Mouse (Mus musculus): ENCODE data around the gene Adamts17. TPM values are rescaled to one million over a fixed set of nuclear protein-coding genes. Genes with fewer than 3 reads are reported as not detected.

Adamts17 gene
- total RNA-seq (2014; rRNA removed; ENCODE audit: low replicate concordance) (6.5 and 9.0 TPM in 2 replicates), polyA plus RNA-seq (2015; fragmentation: Nextera tagmentation; extraction: Ambion mirVana) (1.9 and 2.9 TPM in 2 replicates)

DNA sequence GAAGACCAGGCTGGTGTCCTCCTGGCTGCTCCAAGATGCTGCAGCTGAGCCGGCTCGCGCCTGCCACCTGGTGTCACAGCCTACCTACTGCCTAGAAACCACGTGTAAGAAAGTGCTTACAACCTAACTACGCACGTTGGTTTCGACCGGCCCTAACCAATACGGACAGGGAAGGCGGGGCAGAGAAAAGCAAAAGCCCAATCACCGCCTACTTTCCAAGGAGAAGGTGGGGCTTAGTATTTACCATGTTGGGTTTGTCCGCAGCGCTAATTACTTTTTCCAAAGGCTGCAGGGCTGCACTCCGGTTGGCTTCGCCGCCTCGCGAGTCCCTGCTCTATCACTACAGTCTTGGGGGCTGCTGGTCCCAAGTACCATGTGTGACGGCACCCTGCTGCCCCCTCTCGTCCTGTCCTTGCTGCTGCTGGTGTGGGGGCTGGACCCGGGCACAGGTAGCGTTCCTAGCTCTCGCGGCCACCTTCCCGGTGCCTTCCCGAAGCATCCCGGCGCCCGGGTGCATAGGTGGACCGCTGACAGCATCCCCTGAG is at the start of gene Adamts17:
Adamts17 (plus strand) TSS at position 273 of the 545 bp plus-strand sequence.
- peaks cover 12% of the 10 kb centered on the region for H3K4me1 ChIP-seq (ENCODE audit: control insufficient read depth, insufficient read depth)
- ATAC-seq (ENCODE audit: insufficient read depth, low read depth) (peak; percentile 98), DNase-seq (ENCODE audit: low spot score) (peak; percentile 98)
- H3K9ac ChIP-seq (replicated peaks; ENCODE audit: low read depth, low read length) = peak within 1 kb of the TSS; percentile 54
- H3K4me3 ChIP-seq (ENCODE audit: low read depth, low read length) = peak within 1 kb of the TSS; percentile 59
- H3K9me3 ChIP-seq (replicated peaks; ENCODE audit: control insufficient read depth, low read length) = no peaks in the 10 kb centered on the region
- H3K27ac ChIP-seq (ENCODE audit: low read depth) = no peak within 1 kb of the TSS
- H3K36me3 ChIP-seq (replicated peaks; ENCODE audit: control insufficient read depth, insufficient read depth, low read length) = no peaks in the 10 kb centered on the region
- TF ChIP-seq CTCF (IDR thresholded peaks at IDR 0.05; ENCODE audit: low read depth) (peak; percentile 94), EP300 (IDR thresholded peaks at IDR 0.05; ENCODE audit: low read depth) (no peak)
- peak within 1 kb of the TSS; percentile 99 for H3K4me2 ChIP-seq (ENCODE audit: low read depth, low read length)
- H3K27me3 ChIP-seq (ENCODE audit: control insufficient read depth, insufficient read depth, low read length) = peaks cover 5% of the 10 kb centered on the region
- WGBS = under 1% methylated on average over 30 of the region's 30 CpGs

GRCm38 (mm10) chr7:66789860-66790748 is 49.4 kb upstream of the Adamts17 start:
- Histone ChIP-seq H3K9ac (replicated peaks; ENCODE audit: low read depth, low read length) (no peak overlapping the region), H3K4me3 (ENCODE audit: low read depth, low read length) (no peak overlapping the region), H3K27ac (ENCODE audit: low read depth) (no peak overlapping the region), H3K27me3 (ENCODE audit: control insufficient read depth, insufficient read depth, low read length) (no peaks in the 10 kb centered on the region), H3K36me3 (replicated peaks; ENCODE audit: control insufficient read depth, insufficient read depth, low read length) (no peaks in the 10 kb centered on the region), H3K9me3 (replicated peaks; ENCODE audit: control insufficient read depth, low read length) (no peaks in the 10 kb centered on the region), H3K4me1 (ENCODE audit: control insufficient read depth, insufficient read depth) (peaks cover 10% of the 10 kb centered on the region; the same call in 1 of the 2 replicates), H3K4me2 (ENCODE audit: low read depth, low read length) (no peak overlapping the region)
- no peak for TF ChIP-seq EP300 (IDR thresholded peaks at IDR 0.05; ENCODE audit: low read depth)
- 33% methylated on average over 8 of the region's 8 CpGs for WGBS
- DNase-seq (ENCODE audit: low spot score) = no peak
- ATAC-seq (ENCODE audit: insufficient read depth, low read depth) = peak; percentile 67

DNA sequence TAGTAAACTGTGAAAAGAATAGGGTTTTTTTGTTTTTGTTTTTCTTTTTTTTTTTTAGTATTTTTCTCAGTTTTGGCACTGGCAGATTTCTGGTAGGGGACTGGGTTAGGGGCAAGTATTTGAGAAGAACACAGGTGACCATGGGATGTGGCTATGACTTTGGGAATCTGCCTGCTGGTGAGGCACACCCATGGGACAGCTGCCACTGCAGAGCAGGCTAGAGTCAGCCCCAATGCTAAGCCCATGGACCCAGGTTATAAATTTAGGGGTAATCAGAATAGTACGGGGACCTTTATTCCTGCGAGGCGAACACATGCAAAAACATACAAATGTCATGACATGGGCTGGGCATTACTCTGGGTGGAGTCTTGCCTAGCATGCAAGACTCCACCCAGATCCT is 48.5 kb upstream of the Adamts17 start:
- WGBS = 89% methylated on average over 3 of the region's 3 CpGs
- Histone ChIP-seq H3K9ac (replicated peaks; ENCODE audit: low read depth, low read length) (no peak overlapping the region), H3K4me2 (ENCODE audit: low read depth, low read length) (no peak overlapping the region), H3K4me3 (ENCODE audit: low read depth, low read length) (no peak overlapping the region), H3K36me3 (replicated peaks; ENCODE audit: control insufficient read depth, insufficient read depth, low read length) (no peaks in the 10 kb centered on the region), H3K27me3 (ENCODE audit: control insufficient read depth, insufficient read depth, low read length) (no peaks in the 10 kb centered on the region), H3K27ac (ENCODE audit: low read depth) (no peak overlapping the region), H3K4me1 (ENCODE audit: control insufficient read depth, insufficient read depth) (peaks cover 10% of the 10 kb centered on the region; the same call in 1 of the 2 replicates), H3K9me3 (replicated peaks; ENCODE audit: control insufficient read depth, low read length) (no peaks in the 10 kb centered on the region)
- no peak for DNase-seq (ENCODE audit: low spot score)
- no peak for ATAC-seq (ENCODE audit: insufficient read depth, low read depth)
- TF ChIP-seq EP300 (IDR thresholded peaks at IDR 0.05; ENCODE audit: low read depth) (no peak), CTCF (IDR thresholded peaks at IDR 0.05; ENCODE audit: low read depth) (no peak)

GRCm38 (mm10) chr7:66796909-66797308 is 42.6 kb upstream of the Adamts17 start:
- Histone ChIP-seq H3K36me3 (replicated peaks; ENCODE audit: control insufficient read depth, insufficient read depth, low read length) (no peaks in the 10 kb centered on the region), H3K4me2 (ENCODE audit: low read depth, low read length) (no peak overlapping the region), H3K4me3 (ENCODE audit: low read depth, low read length) (no peak overlapping the region), H3K9me3 (replicated peaks; ENCODE audit: control insufficient read depth, low read length) (no peaks in the 10 kb centered on the region), H3K4me1 (ENCODE audit: control insufficient read depth, insufficient read depth) (peaks cover 16% of the 10 kb centered on the region), H3K27me3 (ENCODE audit: control insufficient read depth, insufficient read depth, low read length) (no peaks in the 10 kb centered on the region), H3K9ac (replicated peaks; ENCODE audit: low read depth, low read length) (no peak overlapping the region), H3K27ac (ENCODE audit: low read depth) (0 out of 2 replicates have a peak overlapping the region, but pooled peaks have one; percentile 26)
- TF ChIP-seq EP300 (IDR thresholded peaks at IDR 0.05; ENCODE audit: low read depth) = no peak
- no peak for TF ChIP-seq CTCF (IDR thresholded peaks at IDR 0.05; ENCODE audit: low read depth)
- no peak for DNase-seq (ENCODE audit: low spot score)
- peak; percentile 44; the same call in 1 of the 2 replicates for ATAC-seq (ENCODE audit: insufficient read depth, low read depth)
- WGBS = 2% methylated on average over 1 of the region's 1 CpGs

DNA sequence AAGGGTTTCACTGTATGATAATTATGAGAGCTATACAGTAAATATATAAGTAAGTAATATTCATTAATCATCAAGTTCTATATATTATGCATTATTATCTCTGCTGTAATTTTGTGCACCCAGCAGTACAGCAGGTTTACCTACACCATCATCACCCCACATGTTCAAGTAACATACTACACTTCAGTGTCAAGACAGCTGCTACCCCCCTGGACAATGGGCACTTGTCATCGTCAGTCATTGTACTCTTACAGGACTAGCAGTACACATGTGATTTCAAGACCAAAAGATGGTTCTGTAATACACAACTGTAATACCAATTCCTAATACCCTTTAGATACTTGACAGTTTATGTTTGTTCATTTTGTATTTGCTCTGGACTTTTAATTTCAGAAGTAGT is 42.2 kb upstream of the Adamts17 start:
- WGBS = 69% methylated on average over 1 of the region's 1 CpGs

More for the DNA sequence above, 42.2 kb upstream of the Adamts17 start:
- H3K4me3 ChIP-seq (ENCODE audit: low read depth, low read length) = no peak overlapping the region
- ATAC-seq (ENCODE audit: insufficient read depth, low read depth) (no peak), DNase-seq (ENCODE audit: low spot score) (no peak)
- H3K36me3 ChIP-seq (replicated peaks; ENCODE audit: control insufficient read depth, insufficient read depth, low read length) = no peaks in the 10 kb centered on the region
- no peak overlapping the region for H3K9ac ChIP-seq (replicated peaks; ENCODE audit: low read depth, low read length)
- H3K4me1 ChIP-seq (ENCODE audit: control insufficient read depth, insufficient read depth) = peaks cover 17% of the 10 kb centered on the region
- no peaks in the 10 kb centered on the region for H3K9me3 ChIP-seq (replicated peaks; ENCODE audit: control insufficient read depth, low read length)
- no peak overlapping the region for H3K27ac ChIP-seq (ENCODE audit: low read depth)
- H3K27me3 ChIP-seq (ENCODE audit: control insufficient read depth, insufficient read depth, low read length) = no peaks in the 10 kb centered on the region
- TF ChIP-seq EP300 (IDR thresholded peaks at IDR 0.05; ENCODE audit: low read depth) = no peak
- TF ChIP-seq CTCF (IDR thresholded peaks at IDR 0.05; ENCODE audit: low read depth) = no peak
- H3K4me2 ChIP-seq (ENCODE audit: low read depth, low read length) = no peak overlapping the region
